Mouse (Mus musculus): ENCODE results near the gene Olfr446. TPM values are rescaled to one million over a fixed set of nuclear protein-coding genes. Genes with fewer than 3 reads are reported as not detected.

The Olfr446 gene
- polyA plus RNA-seq, 1 experiment from 2014 or later = not detected

Other genes with a start within 250 kb of the Olfr446 start
- 50.9 and 52.2 TPM in 2 replicates for gene Tcaf1, start 211.3 kb upstream of the Olfr446 start, polyA plus RNA-seq (2014; fragmentation: Nextera tagmentation; extraction: Ambion mirVana)
- not detected in 2 replicates for gene Olfr453, start 182.0 kb upstream of the Olfr446 start, polyA plus RNA-seq (2014; fragmentation: Nextera tagmentation; extraction: Ambion mirVana)
- not detected in 2 replicates for gene Olfr38, start 165.0 kb upstream of the Olfr446 start, polyA plus RNA-seq (2014; fragmentation: Nextera tagmentation; extraction: Ambion mirVana)
- gene Olfr452, start 136.3 kb upstream of the Olfr446 start, polyA plus RNA-seq (2014; fragmentation: Nextera tagmentation; extraction: Ambion mirVana) = not detected in 2 replicates
- not detected in 2 replicates for gene Olfr450, start 109.4 kb upstream of the Olfr446 start, polyA plus RNA-seq (2014; fragmentation: Nextera tagmentation; extraction: Ambion mirVana)
- gene Olfr449, start 87.0 kb upstream of the Olfr446 start, polyA plus RNA-seq (2014; fragmentation: Nextera tagmentation; extraction: Ambion mirVana) = not detected in 2 replicates
- gene Olfr448, start 30.9 kb upstream of the Olfr446 start, polyA plus RNA-seq (2014; fragmentation: Nextera tagmentation; extraction: Ambion mirVana) = not detected in 2 replicates
- not detected in 2 replicates for gene Olfr447, start 12.5 kb upstream of the Olfr446 start, polyA plus RNA-seq (2014; fragmentation: Nextera tagmentation; extraction: Ambion mirVana)
- gene Olfr444, start 27.7 kb downstream of the Olfr446 start, polyA plus RNA-seq (2014; fragmentation: Nextera tagmentation; extraction: Ambion mirVana) = not detected in 2 replicates
- not detected in 2 replicates for gene Olfr441, start 185.0 kb downstream of the Olfr446 start, polyA plus RNA-seq (2014; fragmentation: Nextera tagmentation; extraction: Ambion mirVana)
- gene Olfr237-ps1, start 225.2 kb downstream of the Olfr446 start, polyA plus RNA-seq (2014; fragmentation: Nextera tagmentation; extraction: Ambion mirVana) = not detected in 2 replicates
- not detected in 2 replicates for gene Olfr437, start 241.9 kb downstream of the Olfr446 start, polyA plus RNA-seq (2014; fragmentation: Nextera tagmentation; extraction: Ambion mirVana)

All from heart, embryonic 14.5 days (tissue).